Mouse (Mus musculus) ovary, postnatal 10 days (tissue): ENCODE results near the gene Mepce.

ENCODE experiments used
- DNase-seq: peaks from one replicate; pipeline ENCODE4 v3.0.0; 2022; ENCODE audit warnings: low spot score

Gene Mepce

DNA sequence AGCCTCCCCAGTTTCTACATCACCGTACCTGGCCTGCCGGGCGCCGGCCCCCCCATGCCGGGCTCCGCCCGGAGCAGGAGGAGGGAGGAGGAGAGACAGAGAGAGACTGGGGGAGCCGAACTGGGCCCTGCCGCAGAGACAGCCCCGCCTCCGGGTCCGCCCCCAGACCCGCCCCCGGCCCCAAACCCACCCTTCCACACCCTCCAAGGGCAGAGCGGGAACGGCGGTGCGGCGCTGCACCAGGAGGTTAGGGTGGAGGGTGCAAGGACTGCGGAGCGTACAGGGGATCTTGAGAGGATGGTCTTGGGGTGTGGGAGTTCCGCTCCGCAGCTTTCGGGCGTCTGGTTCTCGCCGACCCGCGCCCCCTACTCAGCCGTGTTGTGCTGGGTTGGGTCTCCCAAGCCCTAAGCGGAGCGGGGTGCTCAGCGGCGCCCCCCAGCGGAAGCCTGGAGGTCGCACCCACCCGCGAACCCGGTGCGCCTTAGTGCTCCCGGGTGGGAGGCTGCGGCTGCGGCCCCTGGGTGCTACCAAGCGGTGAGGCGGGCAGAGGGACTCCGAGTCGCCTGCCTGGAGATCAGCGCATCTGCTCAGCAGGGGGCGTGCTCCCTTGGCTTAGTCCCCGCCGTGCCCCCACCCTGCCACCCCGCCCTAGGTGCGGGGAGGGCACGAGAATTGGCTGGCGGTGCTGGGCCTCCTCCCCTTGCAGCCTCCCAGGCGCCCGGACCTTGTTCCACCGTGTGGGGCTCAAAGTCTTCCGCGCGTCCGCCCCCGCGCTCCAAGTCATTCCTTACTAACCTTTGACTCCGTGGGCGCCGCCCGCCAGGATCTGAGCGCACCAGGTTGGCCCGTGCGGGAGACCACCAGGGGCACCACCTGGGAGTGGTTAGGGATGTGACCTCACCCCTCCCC is 46.2 kb downstream of the Mepce start, which contains the start of gene Nyap1:
Gene Nyap1, minus strand, starts transcription at position 585 of the 909 bp plus-strand sequence.
- DNase-seq, result peak; percentile 76

DNA sequence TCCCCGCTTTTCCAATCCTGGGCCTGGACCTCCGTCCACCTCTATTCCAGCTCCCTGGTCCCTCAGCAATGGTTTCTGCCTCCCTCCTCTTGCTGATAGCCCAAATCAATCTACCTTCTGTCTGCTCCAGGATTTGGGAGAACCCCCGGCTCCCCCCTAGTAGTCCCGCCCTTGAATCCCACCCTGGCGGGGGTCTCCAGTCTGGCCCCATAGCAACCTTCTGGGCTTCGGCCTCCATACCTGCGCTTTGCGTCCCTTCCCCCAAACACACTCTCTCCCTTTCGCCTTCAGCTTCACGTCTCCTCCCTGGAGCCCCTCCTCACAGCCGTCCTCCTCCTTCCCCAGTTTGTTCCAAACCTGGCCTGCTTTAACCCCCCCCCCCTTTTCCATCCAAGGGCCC is 46.9 kb downstream of the Mepce start:
- DNase-seq, result no peak

- DNase-seq, result no peak
These were observed 48.0 kb downstream of the Mepce start for GRCm38 (mm10) chr5:137739471-137739870.

DNA sequence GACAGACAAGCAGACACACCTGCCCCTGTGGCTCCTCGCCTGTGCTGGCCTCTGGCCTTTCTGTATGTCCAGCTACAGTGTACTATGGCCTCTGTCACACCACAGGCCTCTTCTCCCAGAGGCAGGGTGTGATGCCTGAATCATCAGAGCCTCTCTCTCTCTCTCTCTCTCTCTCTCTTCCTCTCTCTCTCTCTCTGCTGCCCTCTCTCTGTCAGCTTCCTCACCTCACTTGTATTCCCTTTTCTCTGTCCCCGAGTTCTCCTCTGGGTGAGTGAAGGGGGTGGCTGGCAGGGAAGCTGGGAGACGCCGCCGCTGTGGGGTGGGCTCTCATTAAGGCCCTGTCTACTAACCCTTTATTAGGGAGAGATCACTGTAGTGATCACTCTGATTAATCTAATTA is 48.9 kb downstream of the Mepce start:
- DNase-seq, result no peak

GRCm38 (mm10) chr5:137737400-137737940 is 50.0 kb downstream of the Mepce start:
- no peak for DNase-seq

GRCm38 (mm10) chr5:137734289-137735061 is 53.0 kb downstream of the Mepce start:
- no peak for DNase-seq

GRCm38 (mm10) chr5:137733638-137734288 is 53.7 kb downstream of the Mepce start:
- DNase-seq, result no peak
